Mouse (Mus musculus) lung, postnatal 36 days (tissue): ENCODE measurements around the gene Kcnma1.

Experiments used
- DNase-seq: peaks from one replicate; pipeline ENCODE4 v3.0.0; 2022; ENCODE audit warnings: mixed read lengths

The Kcnma1 gene

DNA sequence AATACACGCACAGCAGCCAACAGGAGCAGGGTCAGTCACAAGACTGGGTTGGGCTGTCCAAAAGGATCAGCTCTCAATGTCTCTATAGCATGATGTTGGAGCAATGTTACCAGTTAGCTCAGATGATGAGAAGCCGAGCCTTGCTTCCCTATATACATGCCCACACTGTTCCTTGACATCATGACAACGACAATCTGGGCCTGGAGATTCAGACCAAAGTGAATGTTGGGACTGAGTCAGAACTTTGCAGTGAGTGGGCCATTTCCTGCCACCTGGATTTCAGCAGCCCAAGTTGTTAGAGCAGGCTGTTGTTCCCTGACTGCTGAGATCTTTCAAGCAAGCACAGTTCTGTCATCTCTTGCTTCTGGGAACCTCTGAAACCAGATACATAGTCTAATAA, 347.9 kb downstream of the Kcnma1 start:
- no peak for DNase-seq

GRCm38 (mm10) chr14:23651682-23652081, 362.6 kb downstream of the Kcnma1 start:
- no peak for DNase-seq

- no peak for DNase-seq
Measured at GRCm38 (mm10) chr14:23650126-23650525, 364.2 kb downstream of the Kcnma1 start.

DNA sequence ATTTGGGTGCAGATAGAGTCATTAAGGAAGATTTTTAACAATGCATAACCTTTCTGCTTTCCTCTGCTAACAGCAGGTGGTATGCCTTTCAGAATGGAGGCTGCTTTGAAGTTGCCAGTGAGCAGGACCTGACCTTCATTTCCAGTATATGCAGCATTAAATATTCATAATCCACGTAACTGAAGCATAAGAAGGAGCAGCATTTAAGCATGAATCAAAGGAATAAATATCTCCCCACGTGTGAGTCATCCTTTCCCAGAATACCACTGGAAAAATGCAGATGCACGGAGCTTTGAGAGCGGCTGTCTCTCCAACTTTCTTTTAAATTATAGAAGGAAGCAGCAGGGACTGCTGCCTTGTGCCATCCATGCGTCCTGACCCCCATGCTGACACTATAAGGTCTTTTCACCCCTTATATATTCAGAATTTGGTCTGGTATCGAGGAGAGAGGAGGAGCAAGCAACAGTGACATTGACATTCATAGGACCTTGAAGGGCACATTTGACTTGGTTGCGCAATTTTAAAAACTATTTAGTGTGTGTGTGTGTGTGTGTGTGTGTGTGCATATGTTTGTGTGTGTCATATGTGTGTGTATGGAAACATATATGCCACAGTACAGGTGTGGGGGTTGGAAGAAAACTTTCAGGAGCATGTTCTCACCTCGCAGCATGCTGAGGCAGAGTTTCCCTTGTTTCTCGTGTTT, 368.8 kb downstream of the Kcnma1 start:
- DNase-seq: no peak

DNA sequence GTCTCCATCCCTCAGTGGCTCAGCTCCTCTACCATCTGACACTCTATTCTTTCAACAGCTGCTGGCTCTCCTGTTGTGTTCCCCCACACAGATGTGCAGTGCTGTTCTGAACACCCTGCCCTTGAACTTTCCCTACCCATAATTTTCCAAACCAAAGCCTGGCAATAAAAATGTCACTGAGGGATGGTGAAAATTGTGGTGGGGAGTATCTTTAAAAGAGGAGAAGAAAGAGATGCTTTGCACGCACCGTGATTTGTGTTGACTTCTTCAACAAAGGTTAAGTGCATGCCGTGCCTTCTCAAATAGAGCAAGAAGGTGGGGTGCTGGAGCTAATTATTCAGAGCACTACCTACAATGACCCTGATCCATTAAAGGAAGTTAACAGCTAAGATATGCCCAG, 371.1 kb downstream of the Kcnma1 start:
- no peak for DNase-seq

GRCm38 (mm10) chr14:23640665-23641064, 373.6 kb downstream of the Kcnma1 start:
- DNase-seq: no peak

DNA sequence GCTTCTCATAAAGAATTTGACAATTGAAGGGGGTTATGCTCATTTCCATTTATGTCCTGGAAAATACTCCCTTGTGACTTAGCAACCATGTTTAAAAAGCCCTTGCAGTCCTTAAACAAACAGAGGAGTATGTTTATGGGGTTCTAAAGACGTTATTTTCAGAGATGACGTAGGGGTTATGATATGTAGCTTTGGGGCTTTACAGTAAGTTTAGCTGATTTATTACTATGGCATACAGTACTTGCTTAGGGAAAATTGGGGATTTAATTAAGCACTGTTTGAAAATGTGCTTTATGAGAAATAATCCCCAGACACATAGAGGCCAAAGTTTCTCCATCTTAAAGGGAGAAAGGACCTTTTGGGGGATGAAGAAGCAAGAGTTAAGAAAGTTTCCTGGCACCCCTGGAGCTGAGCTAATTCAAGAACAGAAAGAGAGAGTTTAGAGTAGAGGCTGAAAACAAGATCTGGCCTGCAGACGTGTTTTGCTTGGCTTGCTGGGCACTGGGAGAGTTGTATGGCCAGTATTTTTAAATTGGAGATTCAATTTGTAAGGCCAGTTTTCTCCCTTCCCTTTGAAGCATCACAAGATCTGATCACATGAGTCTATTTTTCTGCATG, 376.1 kb downstream of the Kcnma1 start:
- DNase-seq: no peak

DNA sequence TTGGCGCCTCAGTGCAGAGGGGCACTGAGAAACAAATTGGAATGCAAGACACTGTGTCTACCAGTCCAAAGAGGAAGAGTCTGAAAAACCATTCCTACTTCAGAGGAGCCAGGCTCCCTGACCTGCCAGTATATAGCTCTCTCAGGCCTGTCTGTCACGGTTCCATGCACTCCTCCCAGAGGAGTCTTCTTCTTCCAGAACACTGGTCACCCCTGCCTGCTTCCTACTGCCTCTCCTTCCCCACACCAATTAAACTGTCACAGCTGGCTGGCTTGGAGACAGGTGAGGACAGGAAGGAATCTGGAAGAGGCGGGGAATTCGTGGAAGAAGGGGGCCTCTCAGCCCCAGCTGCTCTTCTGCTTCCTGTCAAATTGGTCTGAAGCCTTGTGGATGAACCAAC, 378.4 kb downstream of the Kcnma1 start:
- DNase-seq: no peak

- no peak for DNase-seq
Measured at GRCm38 (mm10) chr14:23633011-23633595, 381.2 kb downstream of the Kcnma1 start.

DNA sequence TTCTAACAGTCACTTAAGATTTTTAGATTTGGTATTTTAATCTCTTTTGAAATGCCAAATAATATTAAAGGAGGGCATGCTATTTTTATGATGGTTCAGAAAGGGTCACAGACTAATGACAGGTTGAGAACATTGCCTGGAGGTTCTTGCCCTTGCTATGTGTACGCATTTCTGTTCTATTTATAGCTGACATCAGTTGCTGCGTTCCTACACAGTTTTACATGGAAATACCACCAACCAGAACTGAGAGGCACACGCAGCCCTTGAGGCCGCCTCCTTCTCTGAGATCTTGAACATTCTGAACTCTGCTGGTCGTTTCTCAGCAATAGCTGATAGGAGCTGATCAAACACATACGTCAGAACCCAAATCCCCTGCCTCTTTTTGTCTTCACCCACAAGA, 387.4 kb downstream of the Kcnma1 start:
- DNase-seq: no peak

GRCm38 (mm10) chr14:23626114-23626513, 388.2 kb downstream of the Kcnma1 start:
- no peak for DNase-seq

- no peak for DNase-seq
Measured at GRCm38 (mm10) chr14:23625436-23625835, 388.9 kb downstream of the Kcnma1 start.

DNA sequence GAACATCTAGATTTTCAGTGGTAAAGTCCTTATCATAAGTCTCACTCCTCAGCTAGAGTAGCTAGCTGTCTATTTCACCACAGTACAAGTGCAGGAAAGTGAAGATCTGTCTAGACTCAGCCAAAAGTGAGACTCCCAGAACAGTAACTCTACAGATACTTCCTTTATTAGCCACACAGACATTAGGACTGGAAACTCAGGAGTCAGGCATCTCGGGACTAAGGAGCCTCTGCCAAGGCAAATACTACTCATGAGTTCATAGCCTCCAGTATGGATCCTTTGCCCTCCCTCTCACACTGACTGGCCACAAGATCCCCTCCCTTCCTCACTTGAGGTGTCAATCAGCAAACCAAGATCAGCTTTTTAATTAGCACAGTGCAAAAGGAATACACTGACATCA, 389.8 kb downstream of the Kcnma1 start:
- DNase-seq: no peak

DNA sequence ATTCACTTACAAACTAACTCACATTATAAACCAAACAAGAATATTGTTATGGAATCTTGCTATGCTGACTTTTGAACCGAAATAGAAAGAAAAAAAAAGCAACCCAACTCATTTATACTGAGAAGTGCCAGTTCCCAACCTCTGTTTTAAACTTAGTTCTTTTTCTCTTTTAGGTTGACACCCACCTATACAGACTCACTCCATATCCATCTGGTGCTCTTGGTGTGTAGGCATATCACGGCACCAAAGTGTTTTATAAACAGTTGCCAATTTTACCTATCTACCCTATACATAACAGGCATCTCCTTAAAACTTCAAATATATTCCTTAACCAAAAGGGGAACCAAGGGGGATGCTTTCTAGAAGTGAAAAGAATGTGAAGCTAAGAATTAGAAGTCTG, 393.6 kb downstream of the Kcnma1 start:
- no peak for DNase-seq

- no peak for DNase-seq
Measured at GRCm38 (mm10) chr14:23618973-23619372, 395.3 kb downstream of the Kcnma1 start.

DNA sequence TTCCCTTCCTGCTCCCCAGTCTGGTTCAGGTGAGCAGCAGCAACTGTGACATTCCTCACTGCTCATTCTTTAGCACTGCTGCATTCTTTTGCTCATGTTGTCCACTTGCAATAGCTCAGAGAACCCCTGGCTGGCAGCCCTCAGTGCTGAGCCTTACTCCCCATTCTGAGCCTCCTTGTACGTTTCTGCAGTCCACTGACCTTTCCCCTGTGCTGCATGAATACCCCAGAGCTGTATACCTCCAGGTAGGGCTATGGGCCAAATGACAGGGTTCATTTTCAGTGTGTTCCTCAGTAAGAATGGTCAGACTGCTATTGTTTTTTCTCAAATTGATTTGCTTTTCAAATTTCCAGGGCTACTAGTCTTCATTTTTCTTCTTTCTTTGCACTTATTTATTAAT, 396.2 kb downstream of the Kcnma1 start:
- no peak for DNase-seq

DNA sequence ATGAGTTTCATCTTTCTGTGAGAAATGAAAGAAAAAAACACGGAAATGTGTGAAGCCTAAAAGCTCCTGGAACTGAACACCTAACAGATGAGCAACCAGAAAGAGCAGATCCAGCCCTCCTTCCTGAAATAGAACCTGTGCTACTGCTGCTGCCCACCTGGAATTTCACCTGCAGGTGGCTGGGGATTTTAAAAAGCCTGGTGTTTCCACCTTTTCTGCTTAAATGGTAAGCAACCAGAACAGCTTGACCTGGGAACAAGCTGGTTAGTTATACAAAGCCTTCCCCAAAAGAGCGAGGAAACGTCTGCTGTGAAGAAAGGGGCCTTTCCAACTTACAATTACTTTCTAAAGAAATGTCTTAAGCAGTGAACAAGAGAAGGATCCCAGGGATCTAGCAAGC, 404.2 kb downstream of the Kcnma1 start:
- no peak for DNase-seq

GRCm38 (mm10) chr14:23605740-23606139, 408.6 kb downstream of the Kcnma1 start:
- no peak for DNase-seq

DNA sequence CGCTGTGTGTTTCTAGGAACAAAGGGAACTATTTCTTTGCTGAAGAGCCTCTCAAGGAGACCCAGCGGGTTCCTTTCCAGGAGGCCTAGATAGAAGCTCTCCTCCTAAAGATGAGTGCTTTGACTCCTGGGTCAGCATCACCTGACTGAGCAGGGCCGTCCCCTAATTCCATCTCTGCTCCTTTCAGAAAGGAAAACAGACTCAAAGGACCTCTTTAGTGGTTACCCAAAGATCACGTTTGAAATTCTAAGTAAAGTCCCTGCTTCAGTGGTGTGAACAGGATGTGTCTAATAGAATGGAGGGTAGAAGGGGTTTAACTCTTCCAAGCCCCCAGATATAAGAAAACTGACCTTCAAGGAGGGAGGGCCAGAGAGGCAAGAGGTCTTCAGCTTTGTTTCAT, 411.4 kb downstream of the Kcnma1 start:
- DNase-seq: no peak

DNA sequence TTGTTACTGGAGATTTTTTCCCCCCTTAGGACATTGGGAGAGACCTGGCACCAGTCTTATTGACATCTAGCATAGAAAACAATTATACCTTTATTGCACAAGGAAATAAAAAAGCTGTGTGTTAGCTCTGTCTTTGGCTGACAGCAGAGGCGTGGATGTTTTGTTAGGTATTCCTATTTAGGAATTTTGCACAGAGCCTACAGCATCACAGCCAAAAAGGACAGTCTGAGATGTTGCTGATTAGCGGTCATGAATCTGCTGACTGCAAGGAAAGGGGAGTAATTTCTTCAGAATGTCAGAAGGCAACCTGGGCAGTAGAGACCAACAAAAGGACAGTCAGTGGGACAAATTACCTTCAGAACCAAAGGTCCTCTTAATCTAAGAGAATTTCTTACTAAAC, 412.2 kb downstream of the Kcnma1 start:
- DNase-seq: no peak

DNA sequence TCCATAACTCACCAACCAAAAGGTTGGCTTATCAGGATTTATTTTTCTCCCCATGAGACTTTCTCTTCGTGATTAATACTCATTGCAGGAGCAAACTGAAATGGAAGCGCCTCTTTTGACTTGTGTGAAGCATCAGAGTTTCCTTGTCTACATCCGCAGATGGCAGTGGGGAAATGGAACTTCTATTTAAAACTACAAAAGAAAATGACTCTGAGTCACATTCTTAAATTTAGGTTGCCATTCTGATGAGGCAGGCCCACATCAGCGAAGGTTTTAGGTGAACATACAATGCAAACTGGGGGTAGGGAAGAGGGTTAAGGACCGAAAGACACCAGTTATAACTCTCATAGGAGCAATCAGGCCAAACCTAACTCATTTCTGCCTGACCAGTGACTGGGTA, 419.7 kb downstream of the Kcnma1 start:
- no peak for DNase-seq

DNA sequence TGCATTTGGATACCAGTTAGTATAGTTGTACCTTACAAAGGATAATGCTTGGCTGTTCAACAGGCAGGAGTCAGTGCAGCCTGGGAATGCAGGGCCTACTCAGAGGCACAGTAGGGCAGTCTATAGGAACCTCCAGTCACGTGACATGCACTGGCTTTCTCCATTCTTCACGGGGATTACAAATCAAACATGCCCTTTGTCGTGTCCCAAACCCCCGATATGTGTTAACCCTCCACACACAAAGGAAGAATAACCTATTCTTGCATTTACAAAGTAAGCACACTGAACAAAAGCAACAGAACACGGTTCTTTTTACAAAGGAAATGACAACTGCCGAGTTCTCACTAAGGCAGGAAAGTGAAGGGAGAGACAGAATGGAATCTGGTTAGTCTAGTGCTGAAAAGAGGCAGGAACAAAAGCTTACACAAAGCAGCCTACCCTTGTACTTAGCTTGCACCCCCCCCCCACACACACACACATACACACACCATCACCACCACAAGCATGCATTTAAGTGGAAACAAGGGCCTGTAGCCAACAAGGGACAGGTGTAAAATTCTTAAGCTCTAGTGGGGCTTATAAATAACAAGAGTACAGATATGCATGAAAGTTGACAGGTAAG, 421.4 kb downstream of the Kcnma1 start:
- DNase-seq: no peak

DNA sequence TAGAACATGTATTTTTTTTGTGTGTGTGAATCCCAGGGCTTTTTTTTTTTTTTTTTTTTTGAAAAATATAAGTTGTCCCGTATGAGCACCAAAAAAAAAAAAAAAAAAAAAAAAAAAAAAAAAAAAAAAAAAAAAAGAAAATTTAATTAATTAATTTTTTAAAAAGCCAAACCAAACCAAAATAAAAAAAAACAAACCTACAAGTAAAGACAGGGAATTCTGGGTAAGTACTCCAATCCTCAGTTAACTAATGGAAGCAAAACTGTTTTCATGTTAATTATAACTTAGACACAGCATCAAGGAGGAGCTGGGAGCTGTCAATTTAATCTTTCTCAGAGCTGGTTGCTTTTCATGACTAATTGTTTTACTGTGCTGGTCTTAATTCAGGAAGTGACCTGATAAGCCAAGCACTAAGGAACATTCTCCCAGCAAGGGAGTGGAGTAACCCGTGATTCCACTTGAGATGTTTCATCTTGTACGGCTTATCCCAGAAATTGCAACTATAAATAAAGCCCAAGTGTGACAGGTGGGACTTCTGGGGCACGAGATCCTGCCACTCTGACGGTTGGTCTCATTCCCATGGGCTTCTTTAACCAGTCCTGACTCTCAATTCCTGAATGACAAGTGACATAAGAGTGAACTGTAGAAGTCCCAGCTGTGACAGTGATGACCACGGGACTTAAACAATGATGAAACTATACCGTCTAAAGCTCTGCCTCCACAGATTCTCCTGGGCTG, 424.4 kb downstream of the Kcnma1 start:
- DNase-seq: no peak
